Mouse (Mus musculus) limb, embryonic 13.5 days (tissue): ENCODE data around the gene Anapc15. TPM values are rescaled to one million over a fixed set of nuclear protein-coding genes. Genes with fewer than 3 reads are reported as not detected.
"Not testable (repeated sequence)": the region's sequence is repeated elsewhere in the genome, so short reads cannot be mapped to it uniquely, and the experiment has no call there.

Experiments
- ATAC-seq: fragments of 200-750 bp; cut with Nextera tagmentation; 2 replicates; pipeline ENCODE4 v1.8.0; 2017; ENCODE audit warnings: low read depth, moderate number of reproducible peaks, moderate TSS enrichment; ENCODE audit not compliant: low FRiP score
- H3K27ac ChIP-seq: fragments of 300-500 bp; sonication (generic); 2 replicates; pipeline ENCODE4 v1.5.1; 2015; ENCODE audit warnings: inconsistent platforms, mild to moderate bottlenecking, moderate library complexity
- H3K27me3 ChIP-seq: fragments of 300-500 bp; sonication (generic); 2 replicates; pipeline ENCODE4 v1.6.1; 2015; ENCODE audit warnings: mild to moderate bottlenecking, inconsistent platforms
- H3K36me3 ChIP-seq: fragments of 300-500 bp; sonication (generic); 2 replicates; pipeline ENCODE4 v1.6.1; 2015; ENCODE audit warnings: inconsistent platforms, mild to moderate bottlenecking, moderate library complexity
- H3K4me1 ChIP-seq: fragments of 300-500 bp; sonication (generic); 2 replicates; pipeline ENCODE4 v1.6.1; 2015; ENCODE audit warnings: inconsistent platforms
- H3K4me2 ChIP-seq: fragments of 300-500 bp; sonication (generic); replicated peaks from 2 replicates; pipeline ENCODE4 v1.6.1; 2015; ENCODE audit warnings: inconsistent platforms, mild to moderate bottlenecking, moderate library complexity
- H3K4me3 ChIP-seq: fragments of 300-500 bp; sonication (generic); 2 replicates; pipeline ENCODE4 v1.5.1; 2015; ENCODE audit warnings: moderate library complexity, mild to moderate bottlenecking, inconsistent platforms
- H3K9ac ChIP-seq: fragments of 300-500 bp; sonication (generic); 2 replicates; pipeline ENCODE4 v1.6.1; 2015; ENCODE audit warnings: mild to moderate bottlenecking, inconsistent platforms
- H3K9me3 ChIP-seq: fragments of 300-500 bp; sonication (generic); 2 replicates; pipeline ENCODE4 v1.6.1; 2016; ENCODE audit warnings: inconsistent platforms
- WGBS: fragments of 180-500 bp; shearing (Covaris S2); methylation state at CpG from one replicate; pipeline ENCODE4 v1.1.7; 2015; 5-methylcytosine and 5-hydroxymethylcytosine counted together
- polyA plus RNA-seq: library from polyadenylated mRNA; unstranded; fragments of >200 nt; fragmentation: Nextera tagmentation; extraction: Ambion mirVana; gene quantifications from 2 replicates; pipeline ENCODE4 v1.2.1, GENCODE M21; 2015

The Anapc15 gene
- polyA plus RNA-seq, 1 experiment from 2014 or later, result 70.6 TPM

- peaks cover 16% of the 10 kb centered on the region for H3K4me1 ChIP-seq
- no peaks in the 10 kb centered on the region for H3K27me3 ChIP-seq
- peak overlapping the region; percentile 82 for H3K4me2 ChIP-seq
- H3K27ac ChIP-seq, result no peak overlapping the region
- peak overlapping the region; percentile 81 for H3K4me3 ChIP-seq
- H3K36me3 ChIP-seq, result peaks cover 34% of the 10 kb centered on the region
- ATAC-seq, result no peak
- H3K9me3 ChIP-seq, result no peaks in the 10 kb centered on the region
- WGBS, result 66% methylated on average over 8 of the region's 8 CpGs
- H3K9ac ChIP-seq, result peak overlapping the region; percentile 88
Measured at GRCm38 (mm10) chr7:101906696-101907095, 43.2 kb downstream of the Anapc15 start.

- Histone ChIP-seq H3K4me1 (peaks cover 16% of the 10 kb centered on the region), H3K36me3 (peaks cover 41% of the 10 kb centered on the region), H3K27me3 (no peaks in the 10 kb centered on the region), H3K9ac (peak overlapping the region; percentile 27; the same call in 1 of the 2 replicates), H3K4me3 (no peak overlapping the region), H3K9me3 (no peaks in the 10 kb centered on the region), H3K27ac (no peak overlapping the region), H3K4me2 (no peak overlapping the region)
- ATAC-seq, result no peak
- WGBS, result 80% methylated on average over 4 of the region's 4 CpGs
Measured at GRCm38 (mm10) chr7:101908367-101908766, 44.9 kb downstream of the Anapc15 start.

GRCm38 (mm10) chr7:101910138-101910537 lies 46.6 kb downstream of the Anapc15 start:
- H3K4me2 ChIP-seq, result no peak overlapping the region
- no peaks in the 10 kb centered on the region for H3K27me3 ChIP-seq
- peaks cover 59% of the 10 kb centered on the region for H3K36me3 ChIP-seq
- peaks cover 14% of the 10 kb centered on the region for H3K4me1 ChIP-seq
- H3K27ac ChIP-seq, result no peak overlapping the region
- H3K9me3 ChIP-seq, result no peaks in the 10 kb centered on the region
- no peak overlapping the region for H3K9ac ChIP-seq
- WGBS, result 84% methylated on average over 4 of the region's 4 CpGs
- H3K4me3 ChIP-seq, result no peak overlapping the region
- no peak for ATAC-seq

- ATAC-seq, result no peak
- peaks cover 62% of the 10 kb centered on the region for H3K36me3 ChIP-seq
- no peak overlapping the region for H3K4me2 ChIP-seq
- H3K9ac ChIP-seq, result no peak overlapping the region
- WGBS, result 69% methylated on average over 3 of the region's 3 CpGs
- no peak overlapping the region for H3K27ac ChIP-seq
- peaks cover 4% of the 10 kb centered on the region for H3K4me1 ChIP-seq
- H3K4me3 ChIP-seq, result no peak overlapping the region
- no peaks in the 10 kb centered on the region for H3K9me3 ChIP-seq
- H3K27me3 ChIP-seq, result no peaks in the 10 kb centered on the region
Measured at GRCm38 (mm10) chr7:101911982-101912381, 48.5 kb downstream of the Anapc15 start.

- H3K4me1 ChIP-seq, result no peaks in the 10 kb centered on the region
- ATAC-seq, result peak; percentile 76; the same call in 1 of the 2 replicates
- no peaks in the 10 kb centered on the region for H3K9me3 ChIP-seq
- H3K4me2 ChIP-seq, result no peak overlapping the region
- no peak overlapping the region for H3K27ac ChIP-seq
- H3K9ac ChIP-seq, result no peak overlapping the region
- H3K36me3 ChIP-seq, result peaks cover 23% of the 10 kb centered on the region
- H3K27me3 ChIP-seq, result no peaks in the 10 kb centered on the region
- no peak overlapping the region for H3K4me3 ChIP-seq
- WGBS, result 23% methylated on average over 1 of the region's 1 CpGs
Measured at GRCm38 (mm10) chr7:101918071-101918470, 54.6 kb downstream of the Anapc15 start.

GRCm38 (mm10) chr7:101925892-101926291 lies 62.4 kb downstream of the Anapc15 start:
- not testable (repeated sequence) for ATAC-seq

GRCm38 (mm10) chr7:101928093-101928492 lies 64.6 kb downstream of the Anapc15 start:
- no peaks in the 10 kb centered on the region for H3K36me3 ChIP-seq
- no peak overlapping the region for H3K4me2 ChIP-seq
- no peaks in the 10 kb centered on the region for H3K27me3 ChIP-seq
- no peak overlapping the region for H3K9ac ChIP-seq
- no peak overlapping the region for H3K4me3 ChIP-seq
- peaks cover 7% of the 10 kb centered on the region for H3K4me1 ChIP-seq
- no peak for ATAC-seq
- no peaks in the 10 kb centered on the region for H3K9me3 ChIP-seq
- no peak overlapping the region for H3K27ac ChIP-seq
- WGBS, result 87% methylated on average over 3 of the region's 3 CpGs

More at GRCm38 (mm10) chr7:101925892-101926291, 62.4 kb downstream of the Anapc15 start:
- H3K9me3 ChIP-seq, H3K27me3 ChIP-seq, H3K4me1 ChIP-seq, H3K4me3 ChIP-seq, H3K4me2 ChIP-seq, H3K27ac ChIP-seq, H3K9ac ChIP-seq, H3K36me3 ChIP-seq: not testable (repeated sequence)

GRCm38 (mm10) chr7:101932551-101932950 lies 69.0 kb downstream of the Anapc15 start:
- peak overlapping the region; percentile 77 for H3K4me3 ChIP-seq

GRCm38 (mm10) chr7:101933300-101933699 lies 69.8 kb downstream of the Anapc15 start:
- Histone ChIP-seq H3K4me2 (peak overlapping the region; percentile 75), H3K4me1 (peaks cover 22% of the 10 kb centered on the region), H3K36me3 (0 out of 2 replicates have a peak, but pooled peaks cover 4% of the 10 kb centered on the region), H3K4me3 (peak overlapping the region; percentile 77), H3K9ac (peak overlapping the region; percentile 81), H3K27ac (peak overlapping the region; percentile 56), H3K9me3 (no peaks in the 10 kb centered on the region), H3K27me3 (no peaks in the 10 kb centered on the region)
- ATAC-seq, result peak; percentile 9; the same call in 1 of the 2 replicates
- WGBS, result 6% methylated on average over 15 of the region's 15 CpGs

More at GRCm38 (mm10) chr7:101932551-101932950, 69.0 kb downstream of the Anapc15 start:
- Histone ChIP-seq H3K9ac (peak overlapping the region; percentile 8; the same call in 1 of the 2 replicates), H3K27ac (no peak overlapping the region), H3K4me1 (peaks cover 22% of the 10 kb centered on the region), H3K27me3 (no peaks in the 10 kb centered on the region), H3K36me3 (0 out of 2 replicates have a peak, but pooled peaks cover 2% of the 10 kb centered on the region), H3K9me3 (no peaks in the 10 kb centered on the region), H3K4me2 (peak overlapping the region; percentile 75)
- ATAC-seq, result no peak
- WGBS, result 84% methylated on average over 1 of the region's 1 CpGs

- 0 out of 2 replicates have a peak, but pooled peaks cover 4% of the 10 kb centered on the region for H3K36me3 ChIP-seq
- H3K9ac ChIP-seq, result peak within 1 kb of the TSS; percentile 81
- H3K27me3 ChIP-seq, result no peaks in the 10 kb centered on the region
- ATAC-seq, result peak; percentile 99
- peaks cover 22% of the 10 kb centered on the region for H3K4me1 ChIP-seq
- under 1% methylated on average over 40 of the region's 40 CpGs for WGBS
- peak within 1 kb of the TSS; percentile 77 for H3K27ac ChIP-seq
- H3K9me3 ChIP-seq, result no peaks in the 10 kb centered on the region
- peak within 1 kb of the TSS; percentile 75 for H3K4me2 ChIP-seq
- H3K4me3 ChIP-seq, result peak within 1 kb of the TSS; percentile 77
Measured at GRCm38 (mm10) chr7:101933751-101934240, 70.3 kb downstream of the Anapc15 start, which contains the start of the genes Lrrc51 and Numa1. Lrrc51 (minus strand) TSS chr7:101933895. Numa1 (plus strand) TSS chr7:101934111.

- no peak overlapping the region for H3K27ac ChIP-seq
- peaks cover 10% of the 10 kb centered on the region; the same call in 1 of the 2 replicates for H3K36me3 ChIP-seq
- H3K9me3 ChIP-seq, result no peaks in the 10 kb centered on the region
- peaks cover 22% of the 10 kb centered on the region for H3K4me1 ChIP-seq
- peak overlapping the region; percentile 31; the same call in 1 of the 2 replicates for H3K9ac ChIP-seq
- H3K4me2 ChIP-seq, result no peak overlapping the region
- no peaks in the 10 kb centered on the region for H3K27me3 ChIP-seq
- no peak for ATAC-seq
- H3K4me3 ChIP-seq, result no peak overlapping the region
- WGBS, result 98% methylated on average over 4 of the region's 4 CpGs
Measured at GRCm38 (mm10) chr7:101935957-101936356, 72.4 kb downstream of the Anapc15 start.

GRCm38 (mm10) chr7:101936996-101937395 lies 73.5 kb downstream of the Anapc15 start:
- Histone ChIP-seq H3K36me3 (peaks cover 10% of the 10 kb centered on the region; the same call in 1 of the 2 replicates), H3K4me1 (peaks cover 22% of the 10 kb centered on the region), H3K9me3 (no peaks in the 10 kb centered on the region), H3K4me3 (no peak overlapping the region), H3K27me3 (no peaks in the 10 kb centered on the region), H3K27ac (no peak overlapping the region), H3K9ac (no peak overlapping the region), H3K4me2 (no peak overlapping the region)
- 95% methylated on average over 4 of the region's 4 CpGs for WGBS
- ATAC-seq, result no peak
